Mouse (Mus musculus) lung, postnatal 0 days (tissue): ENCODE results near the gene Prkag2.
A peak's percentile ranks its signal among the peaks of the same experiment; 100 is the strongest.

Experiments used
- CTCF ChIP-seq: IDR thresholded peaks from 2 replicates; pipeline ENCODE4 v1.5.1; 2016; ENCODE audit warnings: antibody characterized with exemption, mild to moderate bottlenecking
- EP300 ChIP-seq: IDR thresholded peaks from 2 replicates; pipeline ENCODE4 v1.6.1; 2016; ENCODE audit warnings: antibody characterized with exemption, mild to moderate bottlenecking, control low read depth

- TF ChIP-seq CTCF: no peak
- TF ChIP-seq EP300: peak; percentile 77
Observed at GRCm38 (mm10) chr5:25030276-25030681, 70.2 kb downstream of the Prkag2 start.
